Mouse (Mus musculus): ENCODE measurements around the gene Rexo2.
"Not testable (repeated sequence)": the region's sequence is repeated elsewhere in the genome, so short reads cannot be mapped to it uniquely, and the experiment has no call there.

Rexo2 gene

GRCm38 (mm10) chr9:48480411-48481213 is at the start of gene Rexo2:
TSS of gene Rexo2 (minus strand) at chr9:48480623.
- peak; percentile 98 for DNase-seq (ENCODE audit: low read depth, low spot score)

GRCm38 (mm10) chr9:48526520-48526919 is 46.1 kb upstream of the Rexo2 start:
- DNase-seq (ENCODE audit: low read depth, low spot score): no peak

- DNase-seq (ENCODE audit: low read depth, low spot score): peak; percentile 24
Measured at GRCm38 (mm10) chr9:48525566-48525965, 45.1 kb upstream of the Rexo2 start.

GRCm38 (mm10) chr9:48520405-48520804 is 40.0 kb upstream of the Rexo2 start:
- DNase-seq (ENCODE audit: low read depth, low spot score): not testable (repeated sequence)

GRCm38 (mm10) chr9:48517372-48518130 is 37.1 kb upstream of the Rexo2 start:
- no peak for DNase-seq (ENCODE audit: low read depth, low spot score)

- no peak for DNase-seq (ENCODE audit: low read depth, low spot score)
Measured at GRCm38 (mm10) chr9:48516615-48517371, 36.4 kb upstream of the Rexo2 start.

- DNase-seq (ENCODE audit: low read depth, low spot score): no peak
Measured at GRCm38 (mm10) chr9:48515332-48515731, 34.9 kb upstream of the Rexo2 start.

GRCm38 (mm10) chr9:48510134-48510533 is 29.7 kb upstream of the Rexo2 start:
- no peak for DNase-seq (ENCODE audit: low read depth, low spot score)

- no peak for DNase-seq (ENCODE audit: low read depth, low spot score)
Measured at GRCm38 (mm10) chr9:48504741-48505365, 24.4 kb upstream of the Rexo2 start.

- no peak for DNase-seq (ENCODE audit: low read depth, low spot score)
Measured at GRCm38 (mm10) chr9:48503001-48503400, 22.6 kb upstream of the Rexo2 start.

- peak; percentile 12 for DNase-seq (ENCODE audit: low read depth, low spot score)
Measured at GRCm38 (mm10) chr9:48501192-48501591, 20.8 kb upstream of the Rexo2 start.

- DNase-seq (ENCODE audit: low read depth, low spot score): peak; percentile 73
Measured at GRCm38 (mm10) chr9:48495548-48495932, 15.1 kb upstream of the Rexo2 start.

GRCm38 (mm10) chr9:48494817-48495547 is 14.6 kb upstream of the Rexo2 start, which contains the start of the genes Rbm7 and Gm5617:
TSS of gene Rbm7 (minus strand) at chr9:48495299.
TSS of gene Gm5617 (plus strand) at chr9:48495442.
- DNase-seq (ENCODE audit: low read depth, low spot score): peak; percentile 98

- no peak for DNase-seq (ENCODE audit: low read depth, low spot score)
Measured at GRCm38 (mm10) chr9:48481214-48482134, 1.1 kb upstream of the Rexo2 start.

- no peak for DNase-seq (ENCODE audit: low read depth, low spot score)
Measured at GRCm38 (mm10) chr9:48479838-48480410, 499 bp downstream of the Rexo2 start.

GRCm38 (mm10) chr9:48478808-48479207 is 1.6 kb downstream of the Rexo2 start:
- DNase-seq (ENCODE audit: low read depth, low spot score): no peak

- no peak for DNase-seq (ENCODE audit: low read depth, low spot score)
Measured at GRCm38 (mm10) chr9:48476236-48477165, 3.9 kb downstream of the Rexo2 start.

- no peak for DNase-seq (ENCODE audit: low read depth, low spot score)
Measured at GRCm38 (mm10) chr9:48474367-48474766, 6.1 kb downstream of the Rexo2 start.
